Mouse (Mus musculus): ENCODE measurements around the gene Plcb4.

The Plcb4 gene

DNA sequence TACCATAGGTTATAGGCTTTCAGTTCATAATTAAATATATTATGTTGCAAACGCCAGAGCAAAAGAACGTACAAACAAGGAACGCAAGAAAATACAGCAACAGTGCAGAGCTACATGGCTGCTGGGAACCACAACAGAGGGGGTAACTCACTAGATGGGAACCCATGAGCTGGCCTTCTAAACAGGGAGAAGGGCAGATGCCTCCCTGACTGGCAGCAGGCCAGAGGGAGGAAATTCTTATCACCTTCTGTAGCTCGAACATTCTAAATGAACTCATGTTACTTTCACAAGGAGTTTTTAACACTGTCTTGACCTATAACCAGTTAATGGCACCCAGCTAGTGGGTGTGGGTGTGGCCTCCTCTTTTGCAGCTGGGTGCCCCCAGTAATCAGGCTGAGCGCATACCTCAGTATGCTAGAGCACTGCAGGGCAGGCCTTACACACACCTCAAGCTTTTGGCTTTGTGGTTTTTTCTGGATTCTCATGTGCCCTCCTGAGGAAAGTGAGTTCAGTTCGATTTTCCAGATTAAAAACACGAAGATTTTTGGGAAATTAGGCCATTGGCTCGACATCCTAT is 102.5 kb downstream of the Plcb4 start:
- no peak for DNase-seq (ENCODE audit: low spot score)

DNA sequence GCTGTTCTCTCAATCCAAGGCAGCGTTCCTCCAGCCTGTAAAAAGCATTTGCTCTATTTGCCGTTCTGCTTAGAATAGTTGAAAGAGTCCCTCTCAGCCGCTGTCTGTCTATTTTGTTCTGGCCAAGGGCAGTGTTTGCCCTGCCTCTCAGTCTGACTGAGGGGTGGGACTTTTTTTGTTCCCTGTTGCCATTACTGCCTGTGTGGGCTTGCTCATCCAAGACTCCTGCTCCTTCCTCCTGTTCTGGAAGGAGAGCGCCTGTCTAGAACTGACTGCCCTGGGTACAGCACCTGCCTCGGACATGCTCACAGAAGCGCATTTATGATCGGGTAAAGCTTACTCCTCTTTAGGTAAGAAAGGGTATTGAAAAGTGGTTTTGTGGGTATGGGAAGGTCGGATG is 105.9 kb downstream of the Plcb4 start:
- no peak for DNase-seq (ENCODE audit: low spot score)

DNA sequence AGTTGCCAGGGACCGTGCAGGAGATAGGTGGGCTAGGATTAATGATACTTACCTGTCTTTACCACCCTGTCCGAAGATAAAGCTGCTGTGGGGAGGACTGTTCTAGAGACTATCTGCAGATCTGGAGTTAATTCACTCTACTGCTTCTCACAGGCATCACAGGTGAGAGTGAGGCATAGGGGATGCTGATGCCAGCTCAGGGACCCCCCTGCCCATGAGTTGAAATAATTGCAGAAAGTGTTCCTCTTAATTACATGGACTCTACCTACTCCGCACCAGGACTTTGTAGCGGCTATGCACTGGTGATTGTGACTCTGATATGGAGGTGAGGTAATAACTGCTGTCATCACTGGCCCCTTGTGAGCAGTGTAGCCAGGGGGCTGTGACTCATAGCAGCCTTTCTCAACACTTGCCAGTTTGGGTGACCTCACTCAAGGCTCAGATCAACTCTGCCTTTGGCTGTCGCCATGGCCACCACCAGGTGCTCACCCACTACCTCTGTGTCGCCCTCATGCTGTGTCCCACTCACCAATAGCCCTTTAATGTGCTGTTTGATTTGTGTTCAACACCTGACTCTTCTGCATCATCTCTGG is 107.8 kb downstream of the Plcb4 start:
- DNase-seq (ENCODE audit: low spot score), result no peak

- DNase-seq (ENCODE audit: low spot score), result no peak
Observed at GRCm38 (mm10) chr2:135767535-135767934, 108.7 kb downstream of the Plcb4 start.

DNA sequence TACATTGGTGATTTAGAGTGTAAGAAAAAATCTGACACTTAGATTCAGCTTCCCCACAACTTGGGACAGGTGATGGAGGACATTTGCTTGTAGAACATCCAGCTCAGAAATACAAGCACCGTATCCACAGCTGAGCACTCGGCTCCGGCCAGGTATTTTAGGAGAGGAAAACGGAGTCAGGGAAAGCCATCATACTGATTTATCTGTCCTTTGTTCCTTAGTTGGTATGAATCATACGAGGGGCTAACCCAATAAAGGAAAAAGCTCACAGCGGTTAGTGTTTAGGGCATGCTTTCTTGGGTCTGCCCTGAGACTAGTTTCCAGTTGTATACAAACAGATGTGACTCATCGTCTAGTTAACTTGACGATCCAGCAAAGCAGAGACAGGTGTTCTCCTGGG is 110.9 kb downstream of the Plcb4 start:
- DNase-seq (ENCODE audit: low spot score), result no peak

GRCm38 (mm10) chr2:135770226-135770625 is 111.4 kb downstream of the Plcb4 start:
- no peak for DNase-seq (ENCODE audit: low spot score)

DNA sequence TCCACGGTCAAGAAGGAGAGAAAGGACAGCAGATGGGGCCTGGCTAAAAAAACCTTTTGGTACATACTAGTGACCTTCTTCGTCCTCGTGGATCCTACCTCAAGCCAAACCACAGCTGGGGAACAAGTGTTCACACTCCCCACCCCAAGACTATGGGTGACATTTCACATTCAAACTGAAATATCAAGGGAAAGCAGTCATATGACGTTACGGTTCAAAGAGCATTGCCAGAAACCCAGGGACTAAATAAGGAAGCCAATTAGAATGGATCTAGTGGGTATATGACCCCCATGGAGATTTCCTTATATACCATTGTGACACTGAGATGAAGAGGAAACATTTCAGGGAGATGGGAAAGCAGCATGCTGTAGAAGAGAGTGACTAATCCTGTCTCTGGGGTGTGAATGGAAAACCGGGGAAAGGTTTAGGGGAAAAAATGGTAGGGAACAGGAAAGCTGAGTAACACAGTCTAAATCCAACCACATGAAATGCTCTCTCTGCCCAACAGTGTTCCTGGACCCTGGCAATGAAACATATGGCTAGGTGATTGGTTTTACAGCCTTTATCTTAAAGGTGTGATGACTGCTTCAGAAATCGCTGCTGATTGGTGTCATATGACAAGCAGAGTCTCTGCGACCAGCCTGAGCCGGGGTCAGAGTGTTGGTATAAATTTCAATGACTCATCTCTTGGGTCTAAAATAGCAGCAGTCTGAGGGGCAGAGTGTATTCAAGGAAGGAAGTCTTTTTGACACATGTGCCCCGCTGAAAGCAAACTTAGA is 114.6 kb downstream of the Plcb4 start:
- no peak for DNase-seq (ENCODE audit: low spot score)

DNA sequence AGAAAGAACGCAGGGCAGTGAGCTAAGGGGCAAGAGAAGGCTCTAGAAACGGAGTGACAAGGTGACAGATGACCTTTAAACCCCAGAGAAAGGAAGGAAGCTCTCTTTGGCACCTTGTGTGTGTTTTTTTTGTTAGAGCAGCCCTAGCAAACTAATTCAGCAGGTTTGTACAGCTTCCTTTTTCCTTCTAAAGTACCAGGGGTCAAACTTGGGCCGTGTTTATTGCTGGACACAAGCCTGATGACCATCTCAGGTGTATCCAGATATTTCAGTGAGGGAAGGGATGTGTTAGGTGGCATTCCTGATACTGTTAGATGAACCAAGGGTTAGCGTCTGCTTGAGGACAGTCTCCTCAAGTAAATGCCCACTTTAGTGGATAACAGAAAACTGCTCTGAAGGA is 116.2 kb downstream of the Plcb4 start:
- no peak for DNase-seq (ENCODE audit: low spot score)

DNA sequence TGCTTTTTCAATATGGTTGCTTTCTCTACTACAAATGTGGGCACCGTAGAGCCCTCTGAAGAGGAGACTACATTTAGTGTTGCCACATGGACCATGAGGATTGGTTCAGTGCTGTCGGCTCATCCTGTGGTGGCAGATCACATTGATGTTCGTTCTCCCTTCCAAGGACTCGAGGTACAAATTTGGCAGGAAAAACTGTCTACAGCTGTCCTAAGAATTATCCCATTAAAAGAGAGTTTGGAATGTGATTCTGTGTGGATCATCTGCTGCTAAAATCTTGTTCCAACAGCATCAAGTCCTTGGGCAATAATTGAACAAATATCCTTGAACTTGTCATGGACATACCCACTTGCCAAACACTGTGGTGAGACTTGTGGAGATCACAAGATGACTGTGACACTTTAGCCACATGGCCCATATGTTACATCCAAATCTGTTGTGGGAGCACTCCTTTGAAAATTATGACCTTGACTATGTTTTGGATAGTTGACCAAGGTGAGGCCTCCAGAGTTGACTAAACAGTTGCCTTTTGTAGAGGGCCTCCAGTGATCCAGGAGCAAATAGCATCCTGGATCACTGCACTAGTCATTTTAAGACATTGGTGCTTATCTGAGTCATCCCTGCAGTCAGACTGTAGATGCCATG is 117.4 kb downstream of the Plcb4 start:
- no peak for DNase-seq (ENCODE audit: low spot score)

GRCm38 (mm10) chr2:135781391-135781790 is 122.6 kb downstream of the Plcb4 start:
- DNase-seq (ENCODE audit: low spot score), result no peak

DNA sequence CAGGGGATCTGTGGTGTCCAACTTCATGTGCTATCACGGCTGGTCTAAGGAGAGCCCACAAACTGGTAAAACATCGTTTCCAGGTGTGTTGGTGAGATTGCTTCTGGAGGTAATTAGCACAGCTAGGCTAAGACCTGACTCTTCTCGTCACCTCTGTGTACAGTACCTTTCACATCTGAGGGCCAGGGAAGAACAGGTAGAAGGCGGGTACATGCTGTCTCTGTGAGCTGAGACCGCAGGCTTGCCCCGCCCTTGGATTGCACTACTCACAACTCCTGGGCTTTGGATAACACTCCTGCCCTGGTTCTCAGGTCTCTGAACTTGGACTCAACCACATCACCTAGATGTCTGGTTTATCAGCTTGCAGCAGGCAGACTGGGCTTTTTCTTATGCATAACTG is 128.6 kb downstream of the Plcb4 start:
- DNase-seq (ENCODE audit: low spot score), result no peak

DNA sequence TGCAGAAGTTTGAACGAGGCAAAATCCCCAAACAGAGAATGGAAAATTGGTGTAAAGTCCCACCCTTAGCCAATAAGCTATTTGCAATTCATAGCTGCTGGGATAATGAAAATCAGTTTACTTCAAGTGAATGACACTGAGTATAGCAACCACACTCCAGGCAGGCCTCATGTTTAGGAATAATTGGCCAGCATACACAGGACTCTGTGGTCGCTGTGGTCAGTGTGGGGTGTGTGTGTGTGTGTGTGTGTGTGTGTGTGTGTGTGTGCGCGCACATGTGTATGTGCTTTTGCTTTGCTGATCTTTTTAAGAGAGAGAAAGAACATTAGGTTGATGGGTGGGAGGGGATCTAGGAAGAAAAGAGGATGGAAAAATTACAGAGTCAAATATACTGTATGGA is 134.1 kb downstream of the Plcb4 start:
- no peak for DNase-seq (ENCODE audit: low spot score)

GRCm38 (mm10) chr2:135796684-135797083 is 137.9 kb downstream of the Plcb4 start:
- DNase-seq (ENCODE audit: low spot score), result no peak

- DNase-seq (ENCODE audit: low spot score), result no peak
Observed at GRCm38 (mm10) chr2:135797677-135798546, 139.1 kb downstream of the Plcb4 start.

DNA sequence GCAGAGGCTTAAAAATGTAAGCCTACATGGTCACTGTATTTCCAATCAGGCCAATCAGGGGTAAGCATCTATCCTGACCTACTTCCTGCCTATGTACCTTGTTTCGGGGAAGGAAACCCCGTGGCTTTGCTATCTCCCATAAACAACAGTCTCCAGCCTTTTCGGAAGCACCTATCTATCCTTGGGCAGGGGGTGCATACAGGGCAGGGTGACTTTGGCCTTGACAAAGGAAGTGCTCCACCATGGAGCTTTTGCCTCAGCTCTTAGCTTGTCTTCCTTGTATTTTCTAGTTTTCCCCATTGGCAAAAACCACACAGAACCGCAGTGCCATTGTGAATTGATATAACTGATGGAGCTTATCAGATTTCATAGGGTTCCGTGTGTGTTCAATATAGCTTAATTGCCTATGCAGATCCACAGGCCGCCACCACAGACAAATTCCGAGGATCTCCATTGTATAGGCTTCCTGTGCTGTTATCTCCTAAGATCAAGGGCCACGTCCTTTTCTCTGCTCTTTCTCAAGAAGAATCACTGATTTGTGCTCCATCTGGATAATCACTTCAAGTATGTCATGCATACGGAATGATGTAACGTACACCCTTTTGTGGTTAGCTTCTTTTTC is 140.4 kb downstream of the Plcb4 start:
- DNase-seq (ENCODE audit: low spot score), result no peak

DNA sequence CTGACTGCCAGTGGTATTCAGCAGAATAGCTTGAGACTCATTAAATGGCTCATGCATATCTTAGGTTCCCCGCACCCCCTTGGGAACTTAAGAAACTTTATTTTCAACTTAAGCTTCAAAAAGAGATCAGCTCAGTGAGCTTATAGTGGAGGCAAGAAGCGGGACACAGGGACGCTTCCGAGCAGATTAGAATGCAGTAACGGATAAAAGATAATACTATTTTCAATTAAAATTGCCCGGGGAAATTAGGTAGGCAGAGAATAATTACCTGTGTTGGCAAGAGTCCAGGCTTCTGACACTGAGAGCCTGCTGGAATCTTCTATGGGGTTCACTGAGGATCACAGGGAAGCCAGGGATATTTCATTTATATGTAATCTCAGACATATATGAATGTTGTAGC is 141.6 kb downstream of the Plcb4 start:
- DNase-seq (ENCODE audit: low spot score), result no peak

DNA sequence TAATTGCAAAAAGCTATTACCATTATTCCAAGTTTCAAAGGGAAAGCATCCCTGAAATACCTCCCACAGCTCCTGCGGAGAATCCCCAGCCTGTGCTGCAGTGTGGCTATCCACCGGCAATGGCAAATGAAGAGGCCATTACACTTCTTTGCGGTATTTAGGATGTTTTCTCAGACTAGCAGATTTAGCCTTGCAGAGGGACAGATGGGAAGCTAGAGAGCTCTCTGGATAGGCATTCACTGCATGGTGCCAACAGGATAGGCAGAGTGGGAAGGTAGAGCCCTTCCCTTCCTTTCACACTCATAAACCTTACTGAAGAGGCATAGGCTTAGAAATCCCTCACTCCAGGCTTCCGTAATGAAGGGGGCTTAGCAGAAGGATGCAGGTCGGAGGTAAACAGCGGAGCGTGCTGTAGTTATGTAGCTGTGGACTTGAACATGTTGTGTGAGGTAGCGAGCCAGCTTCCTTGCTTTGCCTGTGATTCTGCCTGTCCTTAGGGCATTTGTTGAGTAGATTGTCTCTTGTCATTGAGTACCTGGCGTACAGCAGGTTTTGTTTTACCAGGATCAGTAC is 144.2 kb downstream of the Plcb4 start:
- DNase-seq (ENCODE audit: low spot score), result no peak

DNA sequence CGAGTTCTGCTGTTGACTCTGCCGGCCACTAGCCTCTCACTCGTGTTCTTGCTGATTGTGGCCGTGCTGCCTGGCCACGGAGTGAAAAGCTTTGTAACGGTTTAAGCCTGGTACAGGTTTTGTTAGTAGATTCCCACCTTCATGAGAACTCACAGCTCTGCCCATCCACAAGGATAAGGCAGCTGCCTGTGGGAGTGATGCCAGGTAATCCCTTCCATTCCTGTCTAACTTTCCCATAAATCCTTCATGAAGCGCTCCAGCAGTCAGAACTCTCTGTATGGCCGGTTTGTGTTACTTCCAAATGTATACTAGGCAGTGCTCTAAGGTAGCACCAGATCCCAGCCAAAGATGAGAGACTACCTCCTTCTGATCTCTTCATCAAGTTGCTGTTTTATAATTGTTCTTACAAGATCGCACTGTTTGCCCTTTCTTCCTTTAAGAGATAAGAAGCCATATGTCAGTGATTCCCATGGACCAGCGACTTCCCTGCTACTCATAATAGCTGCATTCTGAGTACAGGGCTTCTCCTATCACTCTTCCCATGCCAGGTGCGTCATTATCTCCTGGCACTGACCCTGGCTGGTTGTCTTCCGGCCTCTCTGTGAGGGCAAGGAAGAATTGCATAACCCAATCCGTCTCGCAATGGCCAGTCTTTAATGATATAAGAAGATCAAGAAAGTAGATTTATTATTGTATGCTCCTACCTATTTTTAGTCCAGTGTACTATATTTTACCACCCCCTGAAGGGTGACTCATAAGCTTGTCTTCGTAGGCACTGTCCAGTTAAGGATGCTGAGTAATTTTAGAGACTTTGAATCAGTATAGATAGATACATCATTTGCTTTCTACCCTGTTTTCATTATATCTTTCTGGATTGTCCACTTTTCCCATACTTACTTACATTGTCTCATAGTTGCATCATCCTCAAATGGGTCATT is 147.2 kb downstream of the Plcb4 start:
- no peak for DNase-seq (ENCODE audit: low spot score)

GRCm38 (mm10) chr2:135808342-135808741 is 149.5 kb downstream of the Plcb4 start:
- DNase-seq (ENCODE audit: low spot score), result no peak

- DNase-seq (ENCODE audit: low spot score), result no peak
Observed at GRCm38 (mm10) chr2:135810841-135811240, 152.0 kb downstream of the Plcb4 start.
